Mouse (Mus musculus) ES-CJ7 (cell line): ENCODE measurements around the gene Snx11.
A peak's percentile ranks its signal among the peaks of the same experiment; 100 is the strongest.

Experiments
- DNase-seq: peaks from one replicate; pipeline ENCODE4 v3.0.0; 2011; ENCODE audit warnings: low read depth, low spot score

The Snx11 gene

GRCm38 (mm10) chr11:96762742-96763470 is 14.5 kb downstream of the Snx11 start:
- no peak for DNase-seq

- DNase-seq, result no peak
Measured at GRCm38 (mm10) chr11:96761984-96762383, 15.4 kb downstream of the Snx11 start.

GRCm38 (mm10) chr11:96760042-96760441 is 17.3 kb downstream of the Snx11 start:
- DNase-seq, result peak; percentile 94

GRCm38 (mm10) chr11:96758402-96758801 is 19.0 kb downstream of the Snx11 start:
- no peak for DNase-seq

- peak; percentile 45 for DNase-seq
Measured at GRCm38 (mm10) chr11:96757421-96757820, 19.9 kb downstream of the Snx11 start.

GRCm38 (mm10) chr11:96755298-96755697 is 22.1 kb downstream of the Snx11 start:
- peak; percentile 77 for DNase-seq

- DNase-seq, result no peak
Measured at GRCm38 (mm10) chr11:96747555-96747954, 29.8 kb downstream of the Snx11 start.

GRCm38 (mm10) chr11:96746648-96747047 is 30.7 kb downstream of the Snx11 start:
- no peak for DNase-seq

- no peak for DNase-seq
Measured at GRCm38 (mm10) chr11:96743891-96744290, 33.5 kb downstream of the Snx11 start.

GRCm38 (mm10) chr11:96743000-96743399 is 34.4 kb downstream of the Snx11 start:
- DNase-seq, result no peak

- DNase-seq, result peak; percentile 62
Measured at GRCm38 (mm10) chr11:96741995-96742394, 35.4 kb downstream of the Snx11 start.

GRCm38 (mm10) chr11:96740796-96741195 is 36.6 kb downstream of the Snx11 start:
- DNase-seq, result no peak

GRCm38 (mm10) chr11:96737673-96738471 is 39.5 kb downstream of the Snx11 start:
- peak; percentile 32 for DNase-seq

- DNase-seq, result no peak
Measured at GRCm38 (mm10) chr11:96736361-96736760, 41.0 kb downstream of the Snx11 start.

- DNase-seq, result peak; percentile 88
Measured at GRCm38 (mm10) chr11:96735908-96736307, 41.5 kb downstream of the Snx11 start.

GRCm38 (mm10) chr11:96732657-96733056 is 44.7 kb downstream of the Snx11 start:
- DNase-seq, result no peak

GRCm38 (mm10) chr11:96730327-96730726 is 47.0 kb downstream of the Snx11 start:
- no peak for DNase-seq

GRCm38 (mm10) chr11:96729462-96729861 is 47.9 kb downstream of the Snx11 start:
- DNase-seq, result no peak

GRCm38 (mm10) chr11:96728577-96728976 is 48.8 kb downstream of the Snx11 start:
- no peak for DNase-seq

GRCm38 (mm10) chr11:96725833-96726232 is 51.5 kb downstream of the Snx11 start:
- no peak for DNase-seq

GRCm38 (mm10) chr11:96718609-96719008 is 58.8 kb downstream of the Snx11 start:
- no peak for DNase-seq
